In the genomic region with DNA sequence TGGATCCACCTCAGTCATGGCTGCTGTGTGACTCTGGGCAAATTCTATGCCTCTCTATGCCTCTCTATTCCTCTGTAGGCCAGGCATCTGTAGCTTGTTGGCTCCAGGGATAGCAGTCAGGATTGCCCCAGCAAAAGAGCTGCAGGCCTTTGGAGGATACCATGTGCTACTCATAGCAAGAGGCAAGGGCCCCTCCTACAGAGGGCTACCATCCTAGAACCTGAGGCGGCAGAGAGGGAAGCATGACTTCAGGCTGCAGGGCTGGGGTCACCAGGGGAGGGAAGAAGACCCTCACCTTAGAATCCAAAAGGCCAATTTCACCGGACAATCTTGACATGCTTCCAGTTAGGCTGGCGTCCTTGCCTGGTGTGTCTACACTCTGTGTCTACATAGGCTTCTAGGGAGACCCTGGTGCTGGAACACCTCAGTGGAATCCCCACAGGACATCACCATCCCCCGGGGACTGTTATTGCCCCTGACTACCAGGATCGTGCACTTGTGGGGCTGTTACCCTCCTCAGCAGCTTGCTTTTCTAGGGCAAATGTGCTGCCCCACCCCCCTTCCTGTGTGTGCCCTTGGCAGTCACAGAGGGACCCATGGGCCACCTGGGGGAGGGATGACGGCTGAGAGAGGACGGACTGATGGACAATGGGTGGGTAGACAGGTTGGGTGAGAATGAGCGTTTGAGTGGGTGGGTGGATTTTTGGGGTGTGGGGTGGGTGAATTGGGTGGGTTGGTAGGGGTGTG, we compare ENCODE assay signal across 26 mouse cellular contexts. TPM values are rescaled to one million over a fixed set of nuclear protein-coding genes. Genes with fewer than 3 reads are reported as not detected.
A peak's percentile ranks its signal among the peaks of the same experiment; 100 is the strongest.
DNase-seq lines count a peak whose midpoint lies in the region; ATAC-seq lines count a peak whose summit lies in the region.
"Had no signal": no experiment of that assay in that cellular context is flagged by ENCODE, and none has a peak within 500 bp of the region (broad histone marks: within the 10 kb centered on the region; RNA-seq: fewer than 3 reads in every experiment).

No protein-coding gene starts in this region.

- peaks cover 7% of the 10 kb centered on the region; the same call in 1 of the 2 replicates for H3K27me3 ChIP-seq in heart, embryonic 16.5 days (ENCODE audit: control insufficient read depth, insufficient read depth, low read length)
- no peaks in the 10 kb centered on the region for H3K27me3 ChIP-seq in megakaryocyte, embryonic 14.5 days (replicated peaks)

- 0 out of 2 replicates have a peak overlapping the region, but pooled peaks have one; percentile 4 for H3K4me2 ChIP-seq in heart, embryonic 16.5 days (ENCODE audit: low read depth, low read length)
- H3K4me2 ChIP-seq: heart, embryonic 12.5 days; limb, embryonic 12.5 days; neural tube, embryonic 15.5 days had no signal

- intact Hi-C loops in heart, postnatal 25 days (cut with DNase I), result no loop called here

- no peak for ATAC-seq in heart, embryonic 16.5 days (replicated peaks; ENCODE audit: extremely low read depth, insufficient read depth, low FRiP score)
- no peak for ATAC-seq in megakaryocyte, adult 5-6 weeks (ENCODE audit: poor library complexity, severe bottlenecking)
- ATAC-seq: forebrain, embryonic 16.5 days; hindbrain, postnatal 0 days; liver, embryonic 12.5 days had no signal

- H3K4me3 ChIP-seq in heart, embryonic 16.5 days (ENCODE audit: low read length), result no peak overlapping the region
- H3K4me3 ChIP-seq in megakaryocyte, embryonic 14.5 days (replicated peaks), result peak overlapping the region; percentile 80
- H3K4me3 ChIP-seq: forebrain, embryonic 10.5 days; heart, embryonic 12.5 days; limb, embryonic 12.5 days; liver, embryonic 12.5 days; neural tube, embryonic 15.5 days had no signal

- H3K36me3 ChIP-seq in heart, embryonic 16.5 days (ENCODE audit: control insufficient read depth, insufficient read depth), result no peaks in the 10 kb centered on the region
- H3K36me3 ChIP-seq in megakaryocyte, embryonic 14.5 days (replicated peaks; ENCODE audit: low read length), result peaks cover 35% of the 10 kb centered on the region
- H3K36me3 ChIP-seq: forebrain, embryonic 10.5 days; heart, embryonic 12.5 days; limb, embryonic 12.5 days; liver, embryonic 12.5 days; neural tube, embryonic 15.5 days had no signal

- no peak overlapping the region; the same call in 1 of the 2 replicates for H3K9ac ChIP-seq in heart, embryonic 16.5 days (ENCODE audit: low read length)
- H3K9ac ChIP-seq: heart, embryonic 12.5 days; limb, embryonic 12.5 days; liver, embryonic 12.5 days; neural tube, embryonic 15.5 days had no signal

- H3K4me1 ChIP-seq in heart, embryonic 16.5 days (ENCODE audit: control insufficient read depth, insufficient read depth, low read length), result peaks cover 6% of the 10 kb centered on the region
- H3K4me1 ChIP-seq in megakaryocyte, embryonic 14.5 days, result peaks cover 89% of the 10 kb centered on the region

- no peak overlapping the region for H3K27ac ChIP-seq in heart, embryonic 16.5 days (ENCODE audit: low read length)
- H3K27ac ChIP-seq: forebrain, embryonic 10.5 days; hindbrain, postnatal 0 days; kidney, postnatal 0 days; limb, embryonic 12.5 days; liver, embryonic 12.5 days; neural tube, embryonic 15.5 days; stomach, postnatal 0 days had no signal

- no peak for DNase-seq in heart, postnatal 25 days (ENCODE audit: low spot score)
- DNase-seq in thymus, adult 18-20 months, result peak; percentile 69 to 80
- peak; percentile 76 to 86 for DNase-seq in thymus, postnatal 36 days
- DNase-seq in layer of hippocampus, adult 9-10 months (ENCODE audit: low spot score), result no peak
- DNase-seq in adrenal gland, postnatal 10 days, result no peak
- DNase-seq: adrenal gland, postnatal 36 days; cerebellum, adult 9-10 months; gastrocnemius, postnatal 14 days; heart, adult 11 months; kidney, adult 2 months; layer of hippocampus, postnatal 36 days; lung, adult 2 months; right cerebral cortex, adult 18-20 months had no signal

- 68% methylated on average over 8 of the region's 8 CpGs for WGBS in heart, embryonic 16.5 days

- H3K9me3 ChIP-seq in heart, embryonic 16.5 days (replicated peaks; ENCODE audit: control insufficient read depth, low read length), result no peaks in the 10 kb centered on the region
- H3K9me3 ChIP-seq in megakaryocyte, embryonic 14.5 days, result no peaks in the 10 kb centered on the region
- H3K9me3 ChIP-seq: forebrain, embryonic 10.5 days; heart, embryonic 12.5 days; limb, embryonic 12.5 days; liver, embryonic 12.5 days; neural tube, embryonic 15.5 days had no signal

RNA-seq across cellular contexts. Expression of a gene that starts 0.9 kb away (rescaled TPM):
- 0.77 and 1.6 TPM in 2 replicates for polyA plus RNA-seq in heart, embryonic 16.5 days (2015; fragmentation: Nextera tagmentation; extraction: Ambion mirVana)
- not detected for total RNA-seq in heart, postnatal 25 days (2021)
- polyA plus RNA-seq in megakaryocyte, embryonic 14.5 days (2012; ENCODE audit: insufficient read depth, low replicate concordance), result 10.8 and 11.1 TPM in 2 replicates
- total RNA-seq in megakaryocyte, adult 5-6 weeks (2015), result 0.80 and 1.5 TPM in 2 replicates
- 0.07 and 1.7 TPM in 2 replicates for total RNA-seq in megakaryocyte, adult 5-6 weeks (2017)
- total RNA-seq in adrenal gland, postnatal 10 days (2021), result under 1 TPM; 0.67 to 0.87 TPM
- total RNA-seq: adrenal gland, postnatal 36 days; hindbrain, postnatal 0 days; midbrain, postnatal 0 days had no signal
- polyA plus RNA-seq: heart, embryonic 12.5 days; hindbrain, postnatal 0 days; limb, embryonic 12.5 days; midbrain, postnatal 0 days had no signal

RNA-seq across cellular contexts. Expression of a gene that starts 4.3 kb away (rescaled TPM):
- polyA plus RNA-seq in heart, embryonic 16.5 days (2015; fragmentation: Nextera tagmentation; extraction: Ambion mirVana), result 7.3 and 9.3 TPM in 2 replicates
- 1 to 10 TPM; 5.2 to 6.3 TPM for total RNA-seq in heart, postnatal 25 days (2021)
- polyA plus RNA-seq in megakaryocyte, embryonic 14.5 days (2012; ENCODE audit: insufficient read depth, low replicate concordance), result 370 and 778 TPM in 2 replicates
- total RNA-seq in megakaryocyte, adult 5-6 weeks (2015), result 56.2 and 65.4 TPM in 2 replicates
- total RNA-seq in megakaryocyte, adult 5-6 weeks (2017), result 14.4 and 24.6 TPM in 2 replicates
- total RNA-seq in adrenal gland, postnatal 10 days (2021), result 10 to 100 TPM; 17.7 to 22.8 TPM

RNA-seq across cellular contexts. Expression of a gene that starts 30.4 kb away (rescaled TPM):
- 3.7 and 3.8 TPM in 2 replicates for polyA plus RNA-seq in heart, embryonic 16.5 days (2015; fragmentation: Nextera tagmentation; extraction: Ambion mirVana)
- 10 to 100 TPM in 1 of 2 experiments, 1 to 10 TPM in 1; 9.2 to 10.2 TPM for total RNA-seq in heart, postnatal 25 days (2021)
- 30.6 and 35.6 TPM in 2 replicates for polyA plus RNA-seq in megakaryocyte, embryonic 14.5 days (2012; ENCODE audit: insufficient read depth, low replicate concordance)
- 9.0 and 11.0 TPM in 2 replicates for total RNA-seq in megakaryocyte, adult 5-6 weeks (2015)
- 10.5 and 11.1 TPM in 2 replicates for total RNA-seq in megakaryocyte, adult 5-6 weeks (2017)
- total RNA-seq in adrenal gland, postnatal 10 days (2021), result 10 to 100 TPM; 11.2 to 13.8 TPM

RNA-seq across cellular contexts. Expression of a gene that starts 32.6 kb away (rescaled TPM):
- 42.1 and 43.3 TPM in 2 replicates for polyA plus RNA-seq in heart, embryonic 16.5 days (2015; fragmentation: Nextera tagmentation; extraction: Ambion mirVana)
- 10 to 100 TPM; 21.8 to 25.5 TPM for total RNA-seq in heart, postnatal 25 days (2021)
- polyA plus RNA-seq in megakaryocyte, embryonic 14.5 days (2012; ENCODE audit: insufficient read depth, low replicate concordance), result 51.5 and 59.4 TPM in 2 replicates
- total RNA-seq in megakaryocyte, adult 5-6 weeks (2015), result 4.6 and 5.0 TPM in 2 replicates
- total RNA-seq in megakaryocyte, adult 5-6 weeks (2017), result 14.7 and 14.9 TPM in 2 replicates
- 10 to 100 TPM; 37.7 to 46.4 TPM for total RNA-seq in adrenal gland, postnatal 10 days (2021)

RNA-seq across cellular contexts. Expression of a gene that starts 48.4 kb away (rescaled TPM):
- 44.0 and 50.5 TPM in 2 replicates for polyA plus RNA-seq in heart, embryonic 16.5 days (2015; fragmentation: Nextera tagmentation; extraction: Ambion mirVana)
- 10 to 100 TPM; 26.7 to 28.0 TPM for total RNA-seq in heart, postnatal 25 days (2021)
- polyA plus RNA-seq in megakaryocyte, embryonic 14.5 days (2012; ENCODE audit: insufficient read depth, low replicate concordance), result 99.7 and 186 TPM in 2 replicates
- total RNA-seq in megakaryocyte, adult 5-6 weeks (2015), result 34.4 and 44.7 TPM in 2 replicates
- total RNA-seq in megakaryocyte, adult 5-6 weeks (2017), result 8.4 and 15.9 TPM in 2 replicates
- 100 to 1,000 TPM in 1 of 2 experiments, 10 to 100 TPM in 1; 92.9 to 106 TPM for total RNA-seq in adrenal gland, postnatal 10 days (2021)

Comparison
In these comparisons a context has a peak if more than half of its experiments do, and no peak if none do; other contexts are left out.
1. DNase-seq: peak in thymus, adult 18-20 months (2 of 2) and thymus, postnatal 36 days (2 of 2); none in heart, postnatal 25 days (single experiment), layer of hippocampus, adult 9-10 months (single experiment) and adrenal gland, postnatal 10 days (single experiment).